Mouse (Mus musculus): ENCODE measurements around the gene Dhx38. TPM values are rescaled to one million over a fixed set of nuclear protein-coding genes. Genes with fewer than 3 reads are reported as not detected.

Gene Dhx38
- total and polyA plus RNA-seq, 2 experiments from 2014 or later, result 13.5 to 25.2 TPM

GRCm38 (mm10) chr8:109499009-109499717 is 66.5 kb downstream of the Dhx38 start:
- no peak overlapping the region for H3K27ac ChIP-seq (ENCODE audit: low read depth, low read length)
- no peaks in the 10 kb centered on the region for H3K36me3 ChIP-seq (ENCODE audit: insufficient read depth, low read length)
- H3K9ac ChIP-seq (replicated peaks; ENCODE audit: low read length, poor library complexity, severe bottlenecking), result no peak overlapping the region
- ATAC-seq (ENCODE audit: low FRiP score) (no peak), DNase-seq (ENCODE audit: low spot score) (no peak)
- H3K4me1 ChIP-seq (ENCODE audit: insufficient read depth, low read length), result no peaks in the 10 kb centered on the region
- no peak for TF ChIP-seq CTCF (IDR thresholded peaks at IDR 0.05)
- WGBS, result 80% methylated on average over 16 of the region's 16 CpGs
- no peak overlapping the region for H3K4me2 ChIP-seq (ENCODE audit: low read depth, low read length, poor library complexity, severe bottlenecking)
- no peaks in the 10 kb centered on the region for H3K27me3 ChIP-seq (ENCODE audit: insufficient read depth, low read length)
- H3K9me3 ChIP-seq (ENCODE audit: low read length), result no peaks in the 10 kb centered on the region
- no peak overlapping the region for H3K4me3 ChIP-seq (ENCODE audit: low read depth, low read length)

Other genes starting within 250 kb of the Dhx38 start
- gene Pmfbp1, start 71.8 kb downstream of the Dhx38 start, total RNA-seq (2014; rRNA removed), result 2.2 and 2.7 TPM in 2 replicates
- gene Pmfbp1, start 71.8 kb downstream of the Dhx38 start, polyA plus RNA-seq (2015; fragmentation: Nextera tagmentation; extraction: Ambion mirVana), result 1.2 TPM in 2 replicates
- 10.0 and 14.3 TPM in 2 replicates for gene Txnl4b, start within 50 bp of the Dhx38 start, total RNA-seq (2014; rRNA removed)
- gene Txnl4b, start within 50 bp of the Dhx38 start, polyA plus RNA-seq (2015; fragmentation: Nextera tagmentation; extraction: Ambion mirVana), result 33.5 TPM in 2 replicates
- gene Hp, start 13.3 kb upstream of the Dhx38 start, total RNA-seq (2014; rRNA removed), result 1.6 TPM in 1 of 2 replicates, not detected in the other
- 0.12 and 0.26 TPM in 2 replicates for gene Hp, start 13.3 kb upstream of the Dhx38 start, polyA plus RNA-seq (2015; fragmentation: Nextera tagmentation; extraction: Ambion mirVana)
- 15.0 and 23.9 TPM in 2 replicates for gene Dhodh, start 42.8 kb upstream of the Dhx38 start, total RNA-seq (2014; rRNA removed)
- gene Dhodh, start 42.8 kb upstream of the Dhx38 start, polyA plus RNA-seq (2015; fragmentation: Nextera tagmentation; extraction: Ambion mirVana), result 23.7 and 24.7 TPM in 2 replicates
- gene Pkd1l3, start 48.7 kb upstream of the Dhx38 start, total RNA-seq (2014; rRNA removed), result 0.22 and 0.33 TPM in 2 replicates
- 0.07 and 0.16 TPM in 2 replicates for gene Pkd1l3, start 48.7 kb upstream of the Dhx38 start, polyA plus RNA-seq (2015; fragmentation: Nextera tagmentation; extraction: Ambion mirVana)
- gene Ist1, start 127.4 kb upstream of the Dhx38 start, total RNA-seq (2014; rRNA removed), result 96.1 and 107 TPM in 2 replicates
- 109 and 110 TPM in 2 replicates for gene Ist1, start 127.4 kb upstream of the Dhx38 start, polyA plus RNA-seq (2015; fragmentation: Nextera tagmentation; extraction: Ambion mirVana)
- gene Zfp821, start 139.7 kb upstream of the Dhx38 start, total RNA-seq (2014; rRNA removed), result 68.2 and 72.9 TPM in 2 replicates
- gene Zfp821, start 139.7 kb upstream of the Dhx38 start, polyA plus RNA-seq (2015; fragmentation: Nextera tagmentation; extraction: Ambion mirVana), result 54.3 and 58.7 TPM in 2 replicates
- 12.4 and 16.9 TPM in 2 replicates for gene Atxn1l, start 171.9 kb upstream of the Dhx38 start, total RNA-seq (2014; rRNA removed)
- gene Atxn1l, start 171.9 kb upstream of the Dhx38 start, polyA plus RNA-seq (2015; fragmentation: Nextera tagmentation; extraction: Ambion mirVana), result 1.8 and 3.9 TPM in 2 replicates
- 74.4 and 94.0 TPM in 2 replicates for gene Ap1g1, start 212.7 kb upstream of the Dhx38 start, total RNA-seq (2014; rRNA removed)
- gene Ap1g1, start 212.7 kb upstream of the Dhx38 start, polyA plus RNA-seq (2015; fragmentation: Nextera tagmentation; extraction: Ambion mirVana), result 32.8 and 40.2 TPM in 2 replicates